Mouse (Mus musculus): ENCODE measurements at regions not wholly inside any gene's neighbourhood (a gene's known extent, or its start where the extent isn't known, plus 50 kb on each side); places are given as distances from the start of the nearest gene placed in this dataset.

DNA sequence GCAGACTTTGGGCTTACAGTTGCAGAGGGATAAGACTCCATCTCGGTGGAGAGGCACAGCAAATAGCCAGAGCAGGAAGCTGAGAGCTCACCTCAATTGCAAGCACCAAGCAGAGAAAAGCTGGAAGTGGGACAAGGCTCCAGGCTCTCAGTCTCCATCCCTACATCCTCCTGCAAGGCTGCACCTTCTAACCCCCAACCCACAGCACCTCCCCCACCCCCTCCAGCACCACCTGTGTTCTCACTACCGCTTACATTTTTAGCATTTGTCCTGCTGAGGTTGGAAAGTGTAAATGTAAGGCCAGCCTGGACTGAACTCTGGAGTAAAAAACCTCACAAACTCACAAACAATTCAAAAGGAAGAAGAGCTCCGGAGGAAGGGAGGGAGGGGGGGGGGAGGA lies 119.6 kb downstream of the Sox2 start:
- no peak for TF ChIP-seq CTCF (IDR thresholded peaks at IDR 0.05; ENCODE audit: low read depth)
- no peak for TF ChIP-seq EP300 (IDR thresholded peaks at IDR 0.05; ENCODE audit: low read depth)

All from liver, embryonic 14.5 days (tissue).